Mouse (Mus musculus): ENCODE data around the gene Olfr105-ps. TPM values are rescaled to one million over a fixed set of nuclear protein-coding genes. Genes with fewer than 3 reads are reported as not detected.

Olfr105-ps gene
- not detected in 2 replicates for polyA plus RNA-seq (2015; fragmentation: Nextera tagmentation; extraction: Ambion mirVana)

DNA sequence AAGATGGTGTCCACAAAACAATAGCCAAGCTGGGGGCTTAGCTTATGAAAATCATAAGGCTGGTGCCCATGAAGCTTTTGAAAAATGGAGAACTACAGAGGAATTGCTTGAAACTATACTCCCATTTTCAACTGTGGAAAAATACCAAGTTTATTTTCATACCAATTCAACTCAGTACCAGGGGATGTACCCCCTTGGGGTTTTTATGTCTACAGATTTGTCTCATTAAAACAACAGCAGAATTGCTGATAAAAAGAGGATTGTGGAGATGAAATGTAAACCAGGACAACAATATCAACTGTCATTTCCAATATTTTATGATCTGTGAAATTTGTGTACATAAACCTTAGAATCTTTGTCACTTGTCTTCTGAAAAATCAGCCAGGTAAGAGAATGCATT, at the start of gene Olfr105-ps:
Olfr105-ps (plus strand) TSS at position 301 of the 400 bp plus-strand sequence.
- ATAC-seq (ENCODE audit: insufficient read depth, low FRiP score, low read depth), result no peak
- Histone ChIP-seq H3K27me3 (replicated peaks) (no peaks in the 10 kb centered on the region), H3K27ac (no peak within 1 kb of the TSS), H3K4me1 (no peaks in the 10 kb centered on the region), H3K9me3 (no peaks in the 10 kb centered on the region), H3K4me3 (replicated peaks) (no peak within 1 kb of the TSS), H3K9ac (no peak within 1 kb of the TSS), H3K36me3 (no peaks in the 10 kb centered on the region), H3K4me2 (no peak within 1 kb of the TSS)

DNA sequence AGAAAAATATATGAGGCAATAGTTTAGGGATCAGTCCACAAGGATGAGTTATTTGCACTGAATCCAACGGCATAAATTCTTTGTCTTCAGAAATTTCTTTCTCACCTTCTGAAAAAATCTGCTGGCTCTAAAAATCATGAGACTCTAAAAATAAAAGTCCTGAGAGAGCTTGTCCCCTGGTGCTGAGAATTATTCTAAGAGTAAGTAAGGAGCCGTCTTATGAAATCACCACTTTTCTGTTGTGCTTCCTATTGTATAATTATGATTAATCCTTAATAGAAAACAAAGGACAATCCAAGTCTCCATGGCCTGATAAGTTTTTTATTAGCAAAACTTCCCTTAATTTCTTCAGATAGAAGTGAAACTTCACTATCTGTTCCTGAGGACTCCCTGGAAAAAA, 39.2 kb upstream of the Olfr105-ps start, which contains the start of gene Olfr103:
Olfr103 (minus strand) TSS at position 101 of the 400 bp plus-strand sequence.
- Histone ChIP-seq H3K4me1 (no peaks in the 10 kb centered on the region), H3K4me3 (replicated peaks) (no peak within 1 kb of the TSS), H3K4me2 (no peak within 1 kb of the TSS), H3K27ac (no peak within 1 kb of the TSS), H3K9ac (no peak within 1 kb of the TSS), H3K9me3 (no peaks in the 10 kb centered on the region), H3K27me3 (replicated peaks) (no peaks in the 10 kb centered on the region), H3K36me3 (no peaks in the 10 kb centered on the region)
- no peak for ATAC-seq (ENCODE audit: insufficient read depth, low FRiP score, low read depth)
- 72% methylated on average over 2 of the region's 2 CpGs for WGBS

- no peaks in the 10 kb centered on the region for H3K4me1 ChIP-seq
- H3K27me3 ChIP-seq (replicated peaks), result no peaks in the 10 kb centered on the region
- H3K4me3 ChIP-seq (replicated peaks), result no peak within 1 kb of the TSS
- H3K27ac ChIP-seq, result no peak within 1 kb of the TSS
- ATAC-seq (ENCODE audit: insufficient read depth, low FRiP score, low read depth), result no peak
- no peak within 1 kb of the TSS for H3K4me2 ChIP-seq
- no peaks in the 10 kb centered on the region for H3K9me3 ChIP-seq
- H3K36me3 ChIP-seq, result no peaks in the 10 kb centered on the region
- no peak within 1 kb of the TSS for H3K9ac ChIP-seq
These were observed 19.6 kb upstream of the Olfr105-ps start, which contains the start of gene Olfr104-ps for GRCm38 (mm10) chr17:37359282-37359681. TSS of gene Olfr104-ps (plus strand) at chr17:37359582.

DNA sequence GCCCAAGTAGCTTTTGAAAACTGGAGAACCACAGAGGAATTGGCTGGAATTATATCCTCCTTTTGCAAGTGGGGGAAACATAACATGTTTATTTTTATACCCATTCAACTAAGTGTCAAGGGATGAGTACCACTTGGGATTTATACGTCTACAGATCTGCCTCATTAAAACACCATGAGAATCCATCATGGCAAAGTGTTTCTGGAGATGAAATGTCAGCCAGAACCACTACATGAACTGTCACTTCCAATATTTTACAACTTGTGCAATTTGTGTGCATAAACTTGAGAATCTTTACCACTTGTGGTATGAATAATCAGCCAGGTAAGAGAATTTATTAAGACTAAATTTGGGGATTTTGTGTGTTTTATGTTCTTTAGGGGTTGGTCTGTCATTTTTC, 11.3 kb downstream of the Olfr105-ps start, which contains the start of gene Olfr106-ps:
Olfr106-ps (plus strand) TSS at position 301 of the 400 bp plus-strand sequence.
- no peak within 1 kb of the TSS for H3K9ac ChIP-seq
- no peaks in the 10 kb centered on the region for H3K4me1 ChIP-seq
- WGBS, result 64% methylated on average over 1 of the region's 1 CpGs
- no peak within 1 kb of the TSS for H3K4me3 ChIP-seq (replicated peaks)
- H3K9me3 ChIP-seq, result no peaks in the 10 kb centered on the region
- no peaks in the 10 kb centered on the region for H3K27me3 ChIP-seq (replicated peaks)
- no peak within 1 kb of the TSS for H3K27ac ChIP-seq
- no peak for ATAC-seq (ENCODE audit: insufficient read depth, low FRiP score, low read depth)
- no peak within 1 kb of the TSS for H3K4me2 ChIP-seq
- no peaks in the 10 kb centered on the region for H3K36me3 ChIP-seq

GRCm38 (mm10) chr17:37398926-37399325, 20.1 kb downstream of the Olfr105-ps start, which contains the start of gene Olfr107:
TSS of gene Olfr107 (plus strand) at chr17:37399226.
- WGBS, result 72% methylated on average over 3 of the region's 3 CpGs
- no peaks in the 10 kb centered on the region for H3K36me3 ChIP-seq
- H3K4me3 ChIP-seq (replicated peaks), result no peak within 1 kb of the TSS
- no peaks in the 10 kb centered on the region for H3K4me1 ChIP-seq
- no peak for ATAC-seq (ENCODE audit: insufficient read depth, low FRiP score, low read depth)
- H3K9me3 ChIP-seq, result no peaks in the 10 kb centered on the region
- no peak within 1 kb of the TSS for H3K4me2 ChIP-seq
- H3K9ac ChIP-seq, result no peak within 1 kb of the TSS
- no peaks in the 10 kb centered on the region for H3K27me3 ChIP-seq (replicated peaks)
- no peak within 1 kb of the TSS for H3K27ac ChIP-seq

GRCm38 (mm10) chr17:37413380-37413779, 34.5 kb downstream of the Olfr105-ps start:
- Histone ChIP-seq H3K9me3 (no peaks in the 10 kb centered on the region), H3K4me1 (no peaks in the 10 kb centered on the region), H3K4me3 (replicated peaks) (no peak overlapping the region), H3K4me2 (no peak overlapping the region), H3K9ac (no peak overlapping the region), H3K27ac (no peak overlapping the region), H3K36me3 (no peaks in the 10 kb centered on the region), H3K27me3 (replicated peaks) (no peaks in the 10 kb centered on the region)
- ATAC-seq (ENCODE audit: insufficient read depth, low FRiP score, low read depth), result no peak

Other genes with a start within 250 kb of the Olfr105-ps start
- not detected in 2 replicates for gene Olfr93, start 217.5 kb upstream of the Olfr105-ps start, polyA plus RNA-seq (2015; fragmentation: Nextera tagmentation; extraction: Ambion mirVana)
- not detected in 2 replicates for gene Ubd, start 185.1 kb upstream of the Olfr105-ps start, polyA plus RNA-seq (2015; fragmentation: Nextera tagmentation; extraction: Ambion mirVana)
- not detected in 2 replicates for gene Olfr94, start 178.0 kb upstream of the Olfr105-ps start, polyA plus RNA-seq (2015; fragmentation: Nextera tagmentation; extraction: Ambion mirVana)
- gene Olfr95, start 165.9 kb upstream of the Olfr105-ps start, polyA plus RNA-seq (2015; fragmentation: Nextera tagmentation; extraction: Ambion mirVana), result not detected in 2 replicates
- gene Olfr96, start 158.9 kb upstream of the Olfr105-ps start, polyA plus RNA-seq (2015; fragmentation: Nextera tagmentation; extraction: Ambion mirVana), result not detected in 2 replicates
- not detected in 2 replicates for gene Olfr97, start 141.7 kb upstream of the Olfr105-ps start, polyA plus RNA-seq (2015; fragmentation: Nextera tagmentation; extraction: Ambion mirVana)
- not detected in 2 replicates for gene Olfr98, start 115.3 kb upstream of the Olfr105-ps start, polyA plus RNA-seq (2015; fragmentation: Nextera tagmentation; extraction: Ambion mirVana)
- gene H2-M3, start 108.8 kb upstream of the Olfr105-ps start, polyA plus RNA-seq (2015; fragmentation: Nextera tagmentation; extraction: Ambion mirVana), result 4.2 and 4.9 TPM in 2 replicates
- gene Olfr99, start 95.6 kb upstream of the Olfr105-ps start, polyA plus RNA-seq (2015; fragmentation: Nextera tagmentation; extraction: Ambion mirVana), result not detected in 2 replicates
- gene Olfr101, start 74.7 kb upstream of the Olfr105-ps start, polyA plus RNA-seq (2015; fragmentation: Nextera tagmentation; extraction: Ambion mirVana), result not detected in 2 replicates
- not detected in 2 replicates for gene Olfr102, start 62.0 kb upstream of the Olfr105-ps start, polyA plus RNA-seq (2015; fragmentation: Nextera tagmentation; extraction: Ambion mirVana)
- not detected in 2 replicates for gene Olfr103, start 39.3 kb upstream of the Olfr105-ps start, polyA plus RNA-seq (2015; fragmentation: Nextera tagmentation; extraction: Ambion mirVana)
- not detected in 2 replicates for gene Olfr104-ps, start 19.5 kb upstream of the Olfr105-ps start, polyA plus RNA-seq (2015; fragmentation: Nextera tagmentation; extraction: Ambion mirVana)
- gene Olfr106-ps, start 11.4 kb downstream of the Olfr105-ps start, polyA plus RNA-seq (2015; fragmentation: Nextera tagmentation; extraction: Ambion mirVana), result not detected in 2 replicates
- gene Olfr107, start 20.2 kb downstream of the Olfr105-ps start, polyA plus RNA-seq (2015; fragmentation: Nextera tagmentation; extraction: Ambion mirVana), result not detected in 2 replicates
- not detected in 2 replicates for gene Olfr108, start 66.4 kb downstream of the Olfr105-ps start, polyA plus RNA-seq (2015; fragmentation: Nextera tagmentation; extraction: Ambion mirVana)
- gene Olfr109, start 79.9 kb downstream of the Olfr105-ps start, polyA plus RNA-seq (2015; fragmentation: Nextera tagmentation; extraction: Ambion mirVana), result not detected in 2 replicates
- gene H2-M2, start 104.5 kb downstream of the Olfr105-ps start, polyA plus RNA-seq (2015; fragmentation: Nextera tagmentation; extraction: Ambion mirVana), result not detected in 2 replicates
- not detected in 2 replicates for gene Olfr110, start 113.4 kb downstream of the Olfr105-ps start, polyA plus RNA-seq (2015; fragmentation: Nextera tagmentation; extraction: Ambion mirVana)
- not detected in 2 replicates for gene Olfr111, start 129.0 kb downstream of the Olfr105-ps start, polyA plus RNA-seq (2015; fragmentation: Nextera tagmentation; extraction: Ambion mirVana)
- not detected in 2 replicates for gene Olfr112, start 190.4 kb downstream of the Olfr105-ps start, polyA plus RNA-seq (2015; fragmentation: Nextera tagmentation; extraction: Ambion mirVana)
- not detected in 2 replicates for gene Olfr113, start 198.6 kb downstream of the Olfr105-ps start, polyA plus RNA-seq (2015; fragmentation: Nextera tagmentation; extraction: Ambion mirVana)
- gene Olfr114, start 213.7 kb downstream of the Olfr105-ps start, polyA plus RNA-seq (2015; fragmentation: Nextera tagmentation; extraction: Ambion mirVana), result not detected in 2 replicates
- gene Olfr115, start 248.1 kb downstream of the Olfr105-ps start, polyA plus RNA-seq (2015; fragmentation: Nextera tagmentation; extraction: Ambion mirVana), result not detected in 2 replicates
- not detected in 2 replicates for gene Olfr116, start 248.2 kb downstream of the Olfr105-ps start, polyA plus RNA-seq (2015; fragmentation: Nextera tagmentation; extraction: Ambion mirVana)

Data from stomach, embryonic 15.5 days (tissue).